Mouse (Mus musculus): ENCODE results near the gene Igsf8.

Igsf8 gene

GRCm38 (mm10) chr1:172305153-172305552 is 43.7 kb downstream of the Igsf8 start:
- DNase-seq: no peak

DNA sequence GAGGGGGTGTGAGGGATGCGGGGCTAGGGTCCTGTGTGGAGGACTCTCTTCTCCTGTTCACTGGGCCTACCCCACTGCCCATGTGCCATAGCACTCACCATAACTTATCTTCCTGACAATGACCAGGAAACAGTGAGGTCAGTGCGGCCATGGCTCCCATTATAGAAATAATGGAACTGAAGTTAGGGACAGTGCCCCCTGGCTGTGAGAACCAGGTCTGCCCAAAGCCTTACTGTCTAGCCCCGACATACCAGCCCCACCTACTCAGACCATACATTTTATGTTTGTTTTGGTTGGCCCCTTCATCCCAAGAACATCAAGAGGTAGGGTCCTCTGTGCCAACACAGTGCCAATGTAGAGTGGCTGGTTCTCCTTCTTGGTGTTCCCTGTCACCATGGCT is 44.2 kb downstream of the Igsf8 start:
- DNase-seq: no peak

- DNase-seq: no peak
Measured at GRCm38 (mm10) chr1:172306196-172306595, 44.8 kb downstream of the Igsf8 start.

GRCm38 (mm10) chr1:172306885-172307284 is 45.4 kb downstream of the Igsf8 start:
- no peak for DNase-seq

GRCm38 (mm10) chr1:172307936-172308335 is 46.5 kb downstream of the Igsf8 start:
- peak in 1 of 2 experiments; percentile 9 for DNase-seq

- DNase-seq: no peak
Measured at GRCm38 (mm10) chr1:172308409-172308808, 47.0 kb downstream of the Igsf8 start.

- DNase-seq: peak; percentile 96
Measured at GRCm38 (mm10) chr1:172309699-172310398, 48.4 kb downstream of the Igsf8 start.

- DNase-seq: peak; percentile 65 to 79
Measured at GRCm38 (mm10) chr1:172311248-172311906, 49.9 kb downstream of the Igsf8 start.

DNA sequence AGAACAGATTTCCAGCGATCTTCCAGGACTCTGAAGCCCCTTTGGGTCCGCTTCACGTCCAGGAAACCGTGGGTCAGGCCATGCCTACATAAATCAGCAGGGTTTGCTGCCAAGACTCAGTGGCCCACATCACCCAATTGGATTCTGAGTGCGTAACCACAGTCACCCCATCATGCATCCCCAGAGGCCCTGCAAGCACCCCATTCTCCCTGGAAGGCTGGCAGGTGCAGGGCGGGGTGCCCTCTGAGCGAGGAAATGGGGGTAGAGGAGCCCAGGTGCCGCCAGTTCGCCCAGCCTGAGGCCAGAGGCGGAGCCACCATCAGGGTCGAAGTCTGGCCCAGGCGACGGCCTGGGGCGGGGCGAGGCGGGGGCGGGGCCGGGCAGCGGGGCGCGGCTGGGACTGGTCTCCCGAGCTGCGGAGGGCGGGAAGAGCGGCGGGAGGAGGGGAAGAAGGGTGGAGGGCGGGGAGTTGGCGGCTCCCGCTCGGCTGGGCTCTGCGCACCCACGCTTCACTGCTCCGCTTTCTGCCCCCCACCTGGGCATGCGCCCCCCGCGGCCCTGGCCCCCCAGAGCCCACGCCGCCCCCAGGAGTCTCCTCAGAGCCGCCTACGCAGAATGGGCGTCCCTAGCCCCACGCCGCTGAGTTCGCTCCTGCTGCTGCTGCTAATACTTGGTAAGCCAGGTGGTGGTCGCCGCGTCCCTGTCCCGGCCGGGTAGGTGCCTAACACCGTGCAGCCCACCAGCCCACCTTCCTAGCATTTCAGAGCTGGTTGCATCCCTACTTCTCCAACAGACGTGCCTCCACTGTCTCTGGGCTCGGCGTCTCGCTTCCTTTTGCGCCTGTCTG is 50.7 kb downstream of the Igsf8 start:
- DNase-seq: peak; percentile 93 to 96

GRCm38 (mm10) chr1:172312768-172313561 is 51.5 kb downstream of the Igsf8 start:
- peak in 1 of 2 experiments; percentile 48 for DNase-seq

- no peak for DNase-seq
Measured at GRCm38 (mm10) chr1:172313613-172314411, 52.4 kb downstream of the Igsf8 start.

DNA sequence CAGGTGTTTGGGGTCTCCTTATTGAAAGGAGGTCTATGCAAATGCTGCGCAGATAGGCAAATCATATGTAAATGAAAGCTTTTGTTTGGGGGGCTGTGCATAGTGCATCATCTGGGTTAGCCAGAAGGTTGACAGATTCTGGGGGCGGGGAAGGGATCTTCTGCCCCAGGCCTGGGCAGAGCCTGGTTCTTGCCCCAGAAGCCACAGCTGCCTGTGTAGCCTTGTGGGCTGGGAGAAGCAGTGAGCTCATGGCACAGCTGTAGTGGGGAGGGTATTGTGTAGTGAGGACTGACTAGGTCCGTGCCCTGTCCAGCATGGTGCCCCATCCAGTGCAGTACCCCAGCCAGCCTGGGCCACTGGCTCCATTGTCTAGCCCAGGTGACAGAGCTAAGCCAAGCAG is 53.5 kb downstream of the Igsf8 start:
- DNase-seq: no peak

GRCm38 (mm10) chr1:172317431-172317830 is 56.0 kb downstream of the Igsf8 start:
- no peak for DNase-seq

DNA sequence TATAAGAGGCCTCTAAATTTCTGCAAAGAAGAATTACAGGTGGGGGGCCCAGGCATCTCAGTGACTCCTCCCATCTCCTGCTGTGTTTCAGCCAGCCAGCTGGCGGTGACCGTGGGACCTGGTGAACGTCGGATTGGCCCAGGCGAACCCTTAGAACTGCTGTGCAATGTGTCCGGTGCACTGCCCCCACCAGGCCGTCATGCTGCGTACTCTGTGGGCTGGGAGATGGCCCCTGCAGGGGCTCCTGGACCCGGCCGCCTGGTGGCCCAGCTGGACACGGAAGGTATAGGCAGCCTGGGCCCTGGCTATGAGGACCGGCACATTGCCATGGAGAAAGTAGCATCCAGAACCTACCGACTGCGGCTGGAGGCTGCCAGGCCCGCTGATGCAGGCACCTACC is 56.5 kb downstream of the Igsf8 start:
- no peak for DNase-seq

DNA sequence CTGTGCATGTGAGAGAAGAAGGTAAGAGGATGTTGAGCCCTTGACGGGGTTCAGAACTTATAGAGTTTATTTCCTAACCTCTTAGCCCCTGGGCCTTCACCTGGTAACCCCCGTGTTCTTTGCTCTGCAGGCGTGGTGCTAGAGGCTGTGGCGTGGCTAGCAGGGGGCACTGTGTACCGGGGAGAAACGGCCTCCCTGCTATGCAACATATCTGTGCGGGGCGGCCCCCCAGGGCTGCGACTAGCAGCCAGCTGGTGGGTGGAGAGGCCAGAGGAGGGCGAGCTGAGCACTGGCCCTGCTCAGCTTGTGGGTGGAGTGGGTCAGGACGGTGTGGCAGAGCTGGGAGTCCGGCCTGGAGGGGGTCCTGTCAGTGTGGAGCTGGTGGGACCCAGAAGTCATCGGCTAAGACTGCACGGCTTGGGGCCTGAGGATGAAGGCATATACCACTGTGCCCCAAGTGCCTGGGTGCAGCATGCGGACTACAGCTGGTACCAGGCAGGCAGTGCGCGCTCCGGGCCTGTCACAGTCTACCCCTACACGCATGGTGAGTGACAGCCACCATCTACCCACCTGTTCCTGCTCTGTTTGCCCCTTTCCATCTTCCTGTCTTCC is 57.1 kb downstream of the Igsf8 start:
- no peak for DNase-seq

DNA sequence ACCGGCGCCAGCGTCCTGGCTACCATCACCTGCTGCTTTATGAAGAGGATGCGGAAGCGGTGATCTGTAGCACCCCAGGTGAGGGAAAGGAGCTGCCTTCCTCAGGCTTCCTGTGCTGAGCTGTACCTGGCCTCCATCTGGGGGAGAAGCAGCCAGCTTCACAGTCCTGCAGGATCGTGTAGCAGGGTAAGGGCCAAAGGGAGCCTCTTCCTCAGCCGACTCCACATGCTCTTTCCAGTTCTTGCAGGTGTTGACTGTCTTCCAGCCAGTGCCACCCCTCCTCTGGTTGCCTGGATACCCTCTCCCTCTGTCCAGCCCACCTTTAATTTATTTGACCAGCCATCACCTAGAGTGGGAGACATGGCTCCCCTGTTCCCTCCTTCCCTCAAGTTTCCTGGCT is 57.9 kb downstream of the Igsf8 start:
- DNase-seq: no peak

DNA sequence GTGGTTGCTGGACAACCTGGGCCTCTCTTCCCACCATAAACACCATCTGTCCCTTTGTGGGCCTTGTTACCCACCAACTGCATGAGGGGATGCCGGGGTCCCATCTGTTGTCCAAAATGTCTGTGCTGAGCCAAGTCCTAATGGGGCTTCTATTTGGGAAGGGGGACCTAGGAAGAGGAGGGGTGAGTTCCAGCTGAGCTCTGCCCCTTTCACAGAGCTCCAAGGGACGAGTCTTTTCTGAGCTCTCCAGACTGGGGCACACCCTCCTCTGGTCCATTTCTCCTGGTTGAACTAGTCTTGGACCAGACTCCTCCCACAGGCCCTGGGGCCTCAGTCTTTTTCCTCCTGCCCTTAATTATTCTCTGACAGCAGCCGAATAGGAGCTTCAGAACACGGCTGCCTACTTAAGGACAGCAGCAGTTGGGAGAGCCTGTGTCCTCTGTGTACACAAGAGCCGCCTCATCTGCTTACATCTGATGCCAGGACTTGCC is 58.5 kb downstream of the Igsf8 start:
- no peak for DNase-seq

DNA sequence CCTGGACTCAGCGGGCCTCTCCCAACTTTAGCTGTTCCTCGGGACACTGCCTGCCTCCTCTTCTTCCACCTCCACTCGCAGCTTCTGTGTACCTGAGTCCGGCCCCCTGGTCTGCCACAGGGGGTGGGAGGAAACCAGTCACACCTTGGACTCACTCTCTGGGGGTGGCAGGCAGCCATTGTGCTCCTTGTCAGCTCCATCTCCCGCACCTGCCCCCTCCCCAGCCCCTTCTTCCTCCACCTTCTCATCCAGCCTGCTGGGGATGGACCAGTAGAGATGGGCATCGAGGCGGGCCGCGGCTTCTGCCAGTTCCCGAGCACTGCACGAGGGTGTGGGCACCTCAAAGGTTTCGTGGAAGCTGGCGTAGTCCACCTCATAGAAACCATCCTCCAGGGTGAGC is 61.3 kb downstream of the Igsf8 start:
- no peak for DNase-seq

DNA sequence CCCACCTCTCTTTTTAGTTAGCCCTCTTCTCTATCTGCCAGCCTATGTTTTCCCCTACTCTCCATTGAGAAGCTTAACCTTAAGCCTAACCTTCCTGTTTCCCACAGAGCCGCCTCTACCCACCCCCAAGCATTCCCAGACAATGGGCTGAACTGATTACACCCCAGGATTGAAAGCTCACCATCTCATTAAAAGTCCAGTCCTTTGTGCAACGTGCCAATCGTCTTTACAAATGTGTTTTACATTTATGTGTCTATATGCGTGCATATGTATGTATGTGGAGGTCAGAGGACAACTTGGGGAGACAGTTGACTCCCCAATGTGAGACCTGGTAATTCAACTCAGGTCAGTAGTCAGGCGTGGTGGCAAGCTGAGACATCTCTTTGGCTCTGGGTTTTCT is 61.9 kb downstream of the Igsf8 start:
- no peak for DNase-seq

- DNase-seq: no peak
Measured at GRCm38 (mm10) chr1:172323801-172324359, 62.4 kb downstream of the Igsf8 start.

- peak; percentile 87 to 90 for DNase-seq
Measured at GRCm38 (mm10) chr1:172324725-172325124, 63.3 kb downstream of the Igsf8 start.
